Mouse (Mus musculus) adrenal gland, adult 8-10 months (tissue): Measurements from ENCODE around the gene Eogt. TPM values are rescaled to one million over a fixed set of nuclear protein-coding genes. Genes with fewer than 3 reads are reported as not detected.

Source experiments
- DNase-seq: peaks from one replicate; pipeline ENCODE4 v3.0.0; 2022
- total RNA-seq, 4 experiments: library from RNA; stranded (reverse); gene quantifications; 2 replicates each; pipeline ENCODE4 v1.2.4; 2022

Eogt gene
- total RNA-seq, 4 experiments from 2014 or later: 31.5 to 56.0 (median 44.0) TPM

DNA sequence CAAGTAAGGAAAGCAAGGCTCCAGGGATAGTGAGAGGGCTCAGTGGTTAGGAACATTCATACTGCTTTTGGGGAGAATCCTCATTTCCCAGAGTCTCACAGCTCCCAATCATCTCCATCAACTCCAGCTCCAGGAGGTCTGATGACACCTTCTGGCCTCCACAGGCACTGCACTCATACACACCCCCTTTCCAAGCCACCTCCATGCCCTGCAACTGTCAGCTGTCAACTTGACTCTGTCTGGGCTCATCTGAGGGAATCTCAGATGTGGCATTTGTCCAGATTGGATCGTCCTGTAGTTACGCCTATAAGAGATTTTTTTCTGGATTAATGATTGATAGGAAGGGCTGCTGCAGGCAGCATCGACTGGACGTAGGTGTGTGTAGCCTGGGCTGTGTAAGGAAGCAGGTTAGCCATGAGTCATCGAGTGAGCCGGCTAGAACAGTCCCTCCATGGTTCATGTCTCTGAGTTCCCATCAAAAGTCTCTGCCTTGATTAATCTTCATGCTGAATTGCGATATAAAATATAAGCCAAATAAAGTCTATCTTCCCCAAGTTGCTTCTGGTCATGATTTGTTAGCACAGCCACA is 44.6 kb downstream of the Eogt start:
- no peak for DNase-seq

DNA sequence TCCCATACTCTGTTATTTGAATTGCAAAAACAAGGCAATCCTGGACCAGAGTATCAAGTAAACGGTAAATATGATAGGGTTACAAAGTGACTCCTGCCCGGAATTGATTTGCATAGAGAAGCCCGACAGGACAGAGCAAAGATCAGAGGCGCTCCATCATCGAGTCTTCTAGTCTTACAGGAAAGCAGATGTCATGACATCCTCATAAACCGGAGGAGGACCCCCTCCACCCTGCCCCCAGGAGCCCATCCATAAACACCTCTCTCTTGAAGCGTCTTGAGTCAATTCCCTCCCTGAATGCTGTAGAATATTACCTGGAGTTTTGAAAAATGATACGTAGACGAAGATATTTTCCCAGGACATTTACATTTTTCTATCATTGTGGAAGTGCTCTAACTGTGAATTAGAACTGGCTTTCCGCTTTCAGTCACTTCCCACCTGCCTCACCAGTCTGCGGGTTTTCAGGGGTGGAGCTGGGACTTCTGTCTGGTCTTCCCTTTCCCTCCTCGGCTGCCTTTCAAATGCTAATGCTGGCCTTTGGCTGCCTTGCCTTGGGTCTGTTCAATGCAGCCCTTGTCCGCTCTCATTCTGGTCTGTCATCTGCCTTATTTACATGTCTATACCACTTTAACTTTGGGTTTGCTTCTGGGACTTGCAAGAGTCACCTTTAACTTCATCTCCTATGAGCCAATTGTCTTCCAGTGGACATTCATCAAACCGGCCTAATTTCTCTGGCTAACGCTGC is 46.9 kb downstream of the Eogt start:
- no peak for DNase-seq

DNA sequence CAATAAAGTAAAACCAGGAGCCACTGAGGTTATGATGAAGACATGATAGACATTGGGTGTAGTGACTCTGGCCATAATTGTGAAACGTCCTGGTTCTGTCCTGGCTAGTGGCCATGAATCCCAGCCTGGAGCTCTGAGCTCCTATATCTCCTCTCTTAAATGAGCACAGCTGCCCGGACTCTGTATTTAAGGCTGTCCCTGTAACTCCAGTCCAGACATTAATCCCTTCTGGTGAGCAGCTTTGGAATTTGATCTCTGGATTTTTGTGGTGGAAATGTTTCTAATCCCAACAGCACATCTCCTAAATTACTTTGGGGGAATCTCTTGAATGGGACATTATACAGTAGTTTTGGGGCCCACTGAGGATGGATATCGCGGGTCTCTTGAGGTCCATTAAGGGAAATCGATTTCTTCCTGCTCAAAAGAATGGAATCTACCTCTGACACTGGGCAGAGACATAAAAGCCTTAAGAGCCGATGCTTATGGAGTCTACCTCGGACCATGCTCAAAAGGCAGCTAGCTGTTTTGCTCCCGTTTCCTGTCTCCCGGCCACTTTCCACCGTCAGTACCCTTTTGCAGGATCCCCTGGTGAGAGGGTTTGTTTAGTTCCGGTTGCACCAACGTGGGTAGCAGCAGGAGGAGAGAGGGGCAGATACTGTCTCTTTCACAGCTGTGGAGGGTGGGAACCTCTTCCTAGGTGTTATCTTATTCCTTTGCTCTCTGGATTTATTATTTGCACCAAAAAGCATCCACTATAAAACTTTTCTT is 47.6 kb downstream of the Eogt start:
- no peak for DNase-seq

DNA sequence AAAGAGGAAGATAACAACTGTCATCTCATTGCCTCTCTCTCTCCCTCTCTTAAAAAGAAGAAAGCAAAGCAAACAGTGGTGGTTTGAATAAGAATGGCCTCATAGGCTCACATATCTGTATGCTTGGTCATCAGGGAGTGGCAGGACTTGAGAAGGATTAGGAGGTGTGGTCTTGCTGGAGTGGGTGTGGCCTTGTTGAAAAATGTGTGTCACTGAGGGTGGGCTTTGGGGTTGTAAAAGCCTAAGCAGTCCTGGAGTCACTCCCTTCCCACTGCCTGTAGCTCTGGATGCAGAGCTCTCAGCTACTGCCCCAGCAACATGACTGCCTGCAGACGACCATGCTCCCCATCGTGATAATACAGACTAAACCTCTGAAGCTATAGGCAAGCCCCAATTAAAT is 66.6 kb downstream of the Eogt start:
- no peak for DNase-seq

DNA sequence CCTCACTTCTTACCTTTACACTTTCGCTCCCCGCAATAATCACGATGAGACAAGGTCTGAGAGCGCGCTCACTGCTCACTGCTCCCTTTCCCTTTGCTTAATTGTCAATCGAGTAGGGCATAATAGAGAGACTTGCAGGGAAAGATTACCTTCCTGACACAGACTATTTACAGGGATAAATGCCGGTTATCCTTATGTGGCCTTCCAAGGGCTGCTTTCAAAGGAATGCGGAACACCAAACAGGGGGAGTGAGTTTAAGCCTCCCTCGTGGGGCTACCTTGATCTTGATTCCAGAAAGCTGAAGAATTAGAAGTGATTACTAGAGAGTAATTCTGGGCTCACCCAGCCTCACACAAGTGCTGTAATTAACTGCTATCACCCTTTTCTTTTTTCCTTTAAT is 69.0 kb downstream of the Eogt start:
- no peak for DNase-seq

DNA sequence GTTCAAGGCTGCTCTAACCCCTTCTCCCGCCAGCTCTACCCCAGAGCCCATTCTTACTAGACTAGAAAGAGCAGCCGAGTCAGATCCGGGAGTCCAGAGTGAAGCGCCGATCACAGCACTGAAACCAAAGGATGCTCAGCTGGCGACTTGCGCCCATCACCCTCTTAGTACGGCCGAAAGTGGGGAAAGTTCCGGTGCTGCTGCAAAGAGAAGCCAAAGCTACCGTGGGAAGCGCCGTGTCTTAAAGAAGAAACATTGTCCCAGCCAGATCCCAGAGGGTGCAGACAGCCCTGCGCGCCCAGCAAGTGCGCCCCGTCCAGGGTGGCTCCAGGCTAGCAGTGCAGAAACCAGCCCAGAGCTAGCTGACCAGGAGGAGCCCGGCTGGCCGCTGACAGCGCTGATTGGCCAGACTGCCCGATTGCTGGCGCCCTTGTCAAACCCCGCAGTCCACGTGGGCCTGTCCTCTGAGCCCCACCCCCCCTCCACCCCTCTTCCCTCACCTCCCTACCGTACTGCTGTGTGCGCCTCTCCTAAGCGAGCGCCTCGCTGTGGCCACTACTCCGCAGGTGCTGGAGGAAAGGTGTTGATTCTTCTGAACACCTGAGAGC is 88.8 kb downstream of the Eogt start, which contains the start of gene Fam19a4:
Gene Fam19a4, minus strand, starts transcription at position 340 of the 608 bp plus-strand sequence.
- DNase-seq: peak; percentile 33

Other genes with a start within 250 kb of the Eogt start
- gene Fam19a4, start 88.8 kb downstream of the Eogt start, total RNA-seq: 1 to 10 TPM in 2 of 4 experiments, under 1 TPM in 2; 0.70 to 2.8 (median 1.2) TPM
- gene Tmf1, start 29.9 kb upstream of the Eogt start, total RNA-seq: 10 to 100 TPM; 45.7 to 50.8 (median 47.5) TPM
- 10 to 100 TPM; 51.9 to 66.2 (median 63.3) TPM for gene Uba3, start 56.5 kb upstream of the Eogt start, total RNA-seq
- gene Arl6ip5, start 61.5 kb upstream of the Eogt start, total RNA-seq: 100 to 1,000 TPM; 114 to 145 (median 129) TPM
- under 1 TPM in 2 of 4 experiments, not detected in 2; 0.15 to 0.16 TPM for gene Lmod3, start 103.6 kb upstream of the Eogt start, total RNA-seq